Mouse (Mus musculus) bone marrow, adult 2 months (tissue): ENCODE measurements at regions not wholly inside any gene's neighbourhood (a gene's known extent, or its start where the extent isn't known, plus 50 kb on each side); places are given as distances from the start of the nearest gene placed in this dataset.

Experiments used
- CTCF ChIP-seq: fragments of 200-500 bp; IDR thresholded peaks from 2 replicates; pipeline ENCODE4 v1.5.1; 2011; ENCODE audit warnings: low read length, control low read depth; ENCODE audit not compliant: control insufficient read depth, insufficient read depth
- POLR2A ChIP-seq: fragments of 200-500 bp; IDR thresholded peaks from 2 replicates; pipeline ENCODE4 v1.6.1; 2011; ENCODE audit warnings: low read depth, mild to moderate bottlenecking, control low read depth, low read length, borderline replicate concordance; ENCODE audit not compliant: control insufficient read depth

DNA sequence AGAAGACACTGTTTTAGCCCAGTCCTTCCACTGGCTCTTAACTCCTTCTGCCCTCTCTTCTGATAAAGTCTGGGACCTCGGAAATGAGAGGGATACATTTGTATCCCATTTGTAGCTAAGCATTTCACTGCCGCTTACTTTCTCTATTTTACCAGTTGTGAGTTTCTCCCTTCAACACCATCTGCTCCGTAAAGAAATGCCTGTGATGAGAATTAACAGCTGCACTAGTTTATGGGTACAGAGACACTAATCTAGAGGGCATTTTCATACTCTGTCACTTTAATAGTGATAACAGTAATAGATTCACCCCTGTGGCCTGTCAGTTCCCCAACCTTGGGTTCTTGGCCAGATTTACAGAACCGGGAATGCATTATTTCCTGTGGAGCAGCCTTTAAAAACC is 300.2 kb downstream of the Sox4 start:
- TF ChIP-seq CTCF (no peak), POLR2A (no peak)
